Mouse (Mus musculus): ENCODE results near the gene Atg101. TPM values are rescaled to one million over a fixed set of nuclear protein-coding genes. Genes with fewer than 3 reads are reported as not detected.

Gene Atg101
- polyA plus RNA-seq, 1 experiment from 2014 or later: 74.0 TPM

- ATAC-seq (ENCODE audit: low FRiP score, low read depth): no peak
- Histone ChIP-seq H3K4me3 (no peak overlapping the region), H3K9ac (no peak overlapping the region), H3K27me3 (replicated peaks) (no peaks in the 10 kb centered on the region), H3K9me3 (no peaks in the 10 kb centered on the region), H3K36me3 (no peaks in the 10 kb centered on the region), H3K27ac (no peak overlapping the region), H3K4me1 (peaks cover 12% of the 10 kb centered on the region; the same call in 1 of the 2 replicates), H3K4me2 (replicated peaks) (no peak overlapping the region)
- 68% methylated on average over 3 of the region's 3 CpGs for WGBS
Observed at GRCm38 (mm10) chr15:101244012-101244411, 40.1 kb upstream of the Atg101 start.

- WGBS: 2% methylated on average over 54 of the region's 56 CpGs
- Histone ChIP-seq H3K36me3 (no peaks in the 10 kb centered on the region), H3K4me1 (peaks cover 4% of the 10 kb centered on the region; the same call in 1 of the 2 replicates), H3K9ac (peak overlapping the region; percentile 54), H3K27me3 (replicated peaks) (no peaks in the 10 kb centered on the region), H3K4me2 (replicated peaks) (peak overlapping the region; percentile 66), H3K27ac (peak overlapping the region; percentile 46), H3K4me3 (peak overlapping the region; percentile 37), H3K9me3 (no peaks in the 10 kb centered on the region)
- ATAC-seq (ENCODE audit: low FRiP score, low read depth): peak; percentile 98
Observed at GRCm38 (mm10) chr15:101246231-101247154, 37.6 kb upstream of the Atg101 start.

- ATAC-seq (ENCODE audit: low FRiP score, low read depth): no peak
- Histone ChIP-seq H3K4me3 (no peak overlapping the region), H3K9ac (no peak overlapping the region), H3K4me1 (peaks cover 4% of the 10 kb centered on the region; the same call in 1 of the 2 replicates), H3K9me3 (no peaks in the 10 kb centered on the region), H3K4me2 (replicated peaks) (peak overlapping the region; percentile 66), H3K27ac (no peak overlapping the region), H3K36me3 (no peaks in the 10 kb centered on the region), H3K27me3 (replicated peaks) (no peaks in the 10 kb centered on the region)
- 85% methylated on average over 1 of the region's 1 CpGs for WGBS
Observed at GRCm38 (mm10) chr15:101247155-101247498, 36.9 kb upstream of the Atg101 start.

- H3K4me2 ChIP-seq (replicated peaks): no peak overlapping the region
Observed at GRCm38 (mm10) chr15:101248029-101248710, 35.9 kb upstream of the Atg101 start.

GRCm38 (mm10) chr15:101250220-101250800, 33.8 kb upstream of the Atg101 start:
- Histone ChIP-seq H3K4me1 (peaks cover 13% of the 10 kb centered on the region), H3K4me3 (no peak overlapping the region), H3K9ac (no peak overlapping the region), H3K4me2 (replicated peaks) (no peak overlapping the region), H3K27me3 (replicated peaks) (no peaks in the 10 kb centered on the region), H3K9me3 (no peaks in the 10 kb centered on the region), H3K36me3 (no peaks in the 10 kb centered on the region), H3K27ac (no peak overlapping the region)
- ATAC-seq (ENCODE audit: low FRiP score, low read depth): no peak
- 81% methylated on average over 9 of the region's 9 CpGs for WGBS

More at GRCm38 (mm10) chr15:101248029-101248710, 35.9 kb upstream of the Atg101 start:
- Histone ChIP-seq H3K4me3 (no peak overlapping the region), H3K36me3 (no peaks in the 10 kb centered on the region), H3K9ac (no peak overlapping the region), H3K9me3 (no peaks in the 10 kb centered on the region), H3K27ac (no peak overlapping the region), H3K27me3 (replicated peaks) (no peaks in the 10 kb centered on the region), H3K4me1 (peaks cover 4% of the 10 kb centered on the region; the same call in 1 of the 2 replicates)
- 59% methylated on average over 5 of the region's 5 CpGs for WGBS
- ATAC-seq (ENCODE audit: low FRiP score, low read depth): no peak

- Histone ChIP-seq H3K4me3 (no peak overlapping the region), H3K4me2 (replicated peaks) (no peak overlapping the region), H3K4me1 (peaks cover 13% of the 10 kb centered on the region), H3K9me3 (no peaks in the 10 kb centered on the region), H3K36me3 (no peaks in the 10 kb centered on the region), H3K9ac (no peak overlapping the region), H3K27me3 (replicated peaks) (no peaks in the 10 kb centered on the region), H3K27ac (no peak overlapping the region)
- no peak for ATAC-seq (ENCODE audit: low FRiP score, low read depth)
- 88% methylated on average over 5 of the region's 5 CpGs for WGBS
Observed at GRCm38 (mm10) chr15:101251930-101252329, 32.1 kb upstream of the Atg101 start.

- H3K27ac ChIP-seq: no peak overlapping the region
- ATAC-seq (ENCODE audit: low FRiP score, low read depth): no peak
- 89% methylated on average over 6 of the region's 6 CpGs for WGBS
- H3K9me3 ChIP-seq: no peaks in the 10 kb centered on the region
- no peak overlapping the region for H3K4me2 ChIP-seq (replicated peaks)
- H3K9ac ChIP-seq: no peak overlapping the region
- H3K36me3 ChIP-seq: no peaks in the 10 kb centered on the region
- H3K4me3 ChIP-seq: no peak overlapping the region
- H3K27me3 ChIP-seq (replicated peaks): no peaks in the 10 kb centered on the region
- H3K4me1 ChIP-seq: peaks cover 9% of the 10 kb centered on the region
Observed at GRCm38 (mm10) chr15:101252614-101253013, 31.5 kb upstream of the Atg101 start.

GRCm38 (mm10) chr15:101253563-101253885, 30.5 kb upstream of the Atg101 start:
- peak; percentile 10; the same call in 1 of the 2 replicates for ATAC-seq (ENCODE audit: low FRiP score, low read depth)
- Histone ChIP-seq H3K36me3 (no peaks in the 10 kb centered on the region), H3K9ac (peak overlapping the region; percentile 84), H3K9me3 (no peaks in the 10 kb centered on the region), H3K27ac (no peak overlapping the region), H3K4me2 (replicated peaks) (peak overlapping the region; percentile 93), H3K27me3 (replicated peaks) (no peaks in the 10 kb centered on the region), H3K4me1 (peaks cover 9% of the 10 kb centered on the region), H3K4me3 (peak overlapping the region; percentile 68)
- whole genome bisulfite sequencing: 33% methylated on average over 3 of the region's 3 CpGs

GRCm38 (mm10) chr15:101253886-101254795, 29.9 kb upstream of the Atg101 start, which contains the start of gene Nr4a1:
TSS of gene Nr4a1 (plus strand) at chr15:101254269.
- H3K27me3 ChIP-seq (replicated peaks): no peaks in the 10 kb centered on the region
- peak within 1 kb of the TSS; percentile 93 for H3K4me2 ChIP-seq (replicated peaks)
- H3K9me3 ChIP-seq: no peaks in the 10 kb centered on the region
- no peak within 1 kb of the TSS for H3K27ac ChIP-seq
- peak; percentile 63 for ATAC-seq (ENCODE audit: low FRiP score, low read depth)
- peaks cover 9% of the 10 kb centered on the region for H3K4me1 ChIP-seq
- no peaks in the 10 kb centered on the region for H3K36me3 ChIP-seq
- peak within 1 kb of the TSS; percentile 84 for H3K9ac ChIP-seq
- WGBS: 1% methylated on average over 78 of the region's 82 CpGs
- peak within 1 kb of the TSS; percentile 68 for H3K4me3 ChIP-seq

- H3K9ac ChIP-seq: no peak overlapping the region
- no peak overlapping the region for H3K4me3 ChIP-seq
- H3K27ac ChIP-seq: no peak overlapping the region
- ATAC-seq (ENCODE audit: low FRiP score, low read depth): no peak
- 87% methylated on average over 7 of the region's 7 CpGs for WGBS
- no peaks in the 10 kb centered on the region for H3K36me3 ChIP-seq
- no peaks in the 10 kb centered on the region for H3K9me3 ChIP-seq
- peaks cover 15% of the 10 kb centered on the region for H3K4me1 ChIP-seq
- H3K27me3 ChIP-seq (replicated peaks): no peaks in the 10 kb centered on the region
- H3K4me2 ChIP-seq (replicated peaks): no peak overlapping the region
Observed at GRCm38 (mm10) chr15:101255842-101256462, 28.1 kb upstream of the Atg101 start.

GRCm38 (mm10) chr15:101256463-101257206, 27.4 kb upstream of the Atg101 start:
- WGBS: 82% methylated on average over 14 of the region's 14 CpGs
- Histone ChIP-seq H3K27me3 (replicated peaks) (no peaks in the 10 kb centered on the region), H3K4me3 (no peak overlapping the region), H3K9ac (no peak overlapping the region), H3K9me3 (no peaks in the 10 kb centered on the region), H3K36me3 (no peaks in the 10 kb centered on the region), H3K4me2 (replicated peaks) (no peak overlapping the region), H3K27ac (no peak overlapping the region), H3K4me1 (peaks cover 15% of the 10 kb centered on the region)
- no peak for ATAC-seq (ENCODE audit: low FRiP score, low read depth)

Measured in neural tube, embryonic 12.5 days (tissue).